Mouse (Mus musculus) forebrain, embryonic 12.5 days (tissue): ENCODE measurements around the gene Lat2. TPM values are rescaled to one million over a fixed set of nuclear protein-coding genes. Genes with fewer than 3 reads are reported as not detected.

Experiments used
- ATAC-seq: fragments of 200-750 bp; cut with Nextera tagmentation; 2 replicates; pipeline ENCODE4 v1.8.0; 2017; ENCODE audit warnings: moderate TSS enrichment; ENCODE audit not compliant: low FRiP score
- H3K27ac ChIP-seq: fragments of 300-500 bp; sonication (generic); 2 replicates; pipeline ENCODE4 v1.5.1; 2016; ENCODE audit warnings: mild to moderate bottlenecking
- H3K27me3 ChIP-seq: fragments of 300-500 bp; sonication (generic); 2 replicates; pipeline ENCODE4 v1.6.1; 2016; ENCODE audit warnings: mild to moderate bottlenecking
- H3K36me3 ChIP-seq: fragments of 300-500 bp; sonication (generic); replicated peaks from 2 replicates; pipeline ENCODE4 v1.6.1; 2016; ENCODE audit warnings: mild to moderate bottlenecking
- H3K4me1 ChIP-seq: fragments of 300-500 bp; sonication (generic); 2 replicates; pipeline ENCODE4 v1.6.1; 2016
- H3K4me2 ChIP-seq: fragments of 300-500 bp; sonication (generic); 2 replicates; pipeline ENCODE4 v1.6.1; 2016; ENCODE audit warnings: mild to moderate bottlenecking, moderate library complexity
- H3K4me3 ChIP-seq: fragments of 300-500 bp; sonication (generic); replicated peaks from 2 replicates; pipeline ENCODE4 v1.5.1; 2016; ENCODE audit warnings: mild to moderate bottlenecking
- H3K9ac ChIP-seq: fragments of 300-500 bp; sonication (generic); 2 replicates; pipeline ENCODE4 v1.6.1; 2016; ENCODE audit warnings: mild to moderate bottlenecking
- H3K9me3 ChIP-seq: fragments of 300-500 bp; sonication (generic); 2 replicates; pipeline ENCODE4 v1.6.1; 2016
- WGBS: fragments of 180-500 bp; shearing (Covaris S2); methylation state at CpG from one replicate; pipeline ENCODE4 v1.1.7; 2016; 5-methylcytosine and 5-hydroxymethylcytosine counted together
- polyA plus RNA-seq: library from polyadenylated mRNA; unstranded; fragments of >200 nt; fragmentation: Nextera tagmentation; extraction: Ambion mirVana; gene quantifications from 2 replicates; pipeline ENCODE4 v1.2.1, GENCODE M21; 2016

Gene Lat2
- polyA plus RNA-seq, 1 experiment from 2014 or later = 4.8 TPM

- 36% methylated on average over 5 of the region's 5 CpGs for WGBS
- Histone ChIP-seq H3K27me3 (no peaks in the 10 kb centered on the region), H3K27ac (no peak overlapping the region), H3K36me3 (peaks cover 36% of the 10 kb centered on the region), H3K4me3 (peak overlapping the region; percentile 99), H3K9ac (peak overlapping the region; percentile 100), H3K4me2 (peak overlapping the region; percentile 80), H3K9me3 (no peaks in the 10 kb centered on the region), H3K4me1 (peaks cover 21% of the 10 kb centered on the region)
- ATAC-seq = no peak
Observed at GRCm38 (mm10) chr5:134637820-134638367, 23.1 kb upstream of the Lat2 start.

- WGBS = 67% methylated on average over 2 of the region's 2 CpGs
- H3K27ac ChIP-seq = no peak overlapping the region
- no peaks in the 10 kb centered on the region for H3K27me3 ChIP-seq
- peaks cover 67% of the 10 kb centered on the region for H3K36me3 ChIP-seq
- H3K9me3 ChIP-seq = no peaks in the 10 kb centered on the region
- H3K4me1 ChIP-seq = peaks cover 15% of the 10 kb centered on the region
- H3K9ac ChIP-seq = no peak overlapping the region
- no peak for ATAC-seq
- H3K4me3 ChIP-seq = no peak overlapping the region
- no peak overlapping the region for H3K4me2 ChIP-seq
Observed at GRCm38 (mm10) chr5:134632841-134633240, 18.0 kb upstream of the Lat2 start.

DNA sequence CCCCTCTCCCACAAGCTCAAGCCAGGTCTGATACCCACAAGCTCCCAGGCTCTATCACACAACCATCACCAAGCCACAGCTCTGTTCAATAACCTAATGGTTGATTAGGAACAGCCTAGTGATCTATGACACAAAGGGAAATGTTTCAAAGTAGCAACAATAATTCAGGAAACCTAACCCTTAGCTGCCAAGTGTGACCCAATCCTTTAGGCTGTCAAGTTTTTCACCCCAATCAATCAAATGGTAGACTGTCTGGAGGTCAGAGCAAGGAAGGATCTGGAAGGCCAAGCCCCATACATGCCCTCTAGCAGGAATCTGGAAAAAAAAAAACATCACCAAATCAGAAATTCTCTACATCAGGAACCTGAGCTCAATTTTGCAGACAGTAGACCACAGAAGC lies 16.0 kb upstream of the Lat2 start:
- peaks cover 76% of the 10 kb centered on the region for H3K36me3 ChIP-seq
- H3K27me3 ChIP-seq = no peaks in the 10 kb centered on the region
- H3K4me1 ChIP-seq = peaks cover 9% of the 10 kb centered on the region; the same call in 1 of the 2 replicates
- H3K27ac ChIP-seq = no peak overlapping the region
- H3K9ac ChIP-seq = no peak overlapping the region
- H3K4me3 ChIP-seq = no peak overlapping the region
- ATAC-seq = no peak
- H3K9me3 ChIP-seq = no peaks in the 10 kb centered on the region
- H3K4me2 ChIP-seq = no peak overlapping the region

GRCm38 (mm10) chr5:134629508-134629907 lies 14.7 kb upstream of the Lat2 start:
- no peak for ATAC-seq
- H3K4me2 ChIP-seq = no peak overlapping the region
- H3K9ac ChIP-seq = no peak overlapping the region
- WGBS = 92% methylated on average over 4 of the region's 4 CpGs
- no peaks in the 10 kb centered on the region for H3K27me3 ChIP-seq
- no peaks in the 10 kb centered on the region for H3K9me3 ChIP-seq
- peaks cover 9% of the 10 kb centered on the region; the same call in 1 of the 2 replicates for H3K4me1 ChIP-seq
- H3K4me3 ChIP-seq = no peak overlapping the region
- H3K36me3 ChIP-seq = peaks cover 78% of the 10 kb centered on the region
- H3K27ac ChIP-seq = no peak overlapping the region

- Histone ChIP-seq H3K4me1 (no peaks in the 10 kb centered on the region), H3K9ac (no peak overlapping the region), H3K27ac (no peak overlapping the region), H3K4me3 (no peak overlapping the region), H3K27me3 (no peaks in the 10 kb centered on the region), H3K9me3 (no peaks in the 10 kb centered on the region), H3K4me2 (no peak overlapping the region), H3K36me3 (peaks cover 99% of the 10 kb centered on the region)
- no peak for ATAC-seq
- 80% methylated on average over 2 of the region's 2 CpGs for WGBS
Observed at GRCm38 (mm10) chr5:134622069-134622468, 7.2 kb upstream of the Lat2 start.

DNA sequence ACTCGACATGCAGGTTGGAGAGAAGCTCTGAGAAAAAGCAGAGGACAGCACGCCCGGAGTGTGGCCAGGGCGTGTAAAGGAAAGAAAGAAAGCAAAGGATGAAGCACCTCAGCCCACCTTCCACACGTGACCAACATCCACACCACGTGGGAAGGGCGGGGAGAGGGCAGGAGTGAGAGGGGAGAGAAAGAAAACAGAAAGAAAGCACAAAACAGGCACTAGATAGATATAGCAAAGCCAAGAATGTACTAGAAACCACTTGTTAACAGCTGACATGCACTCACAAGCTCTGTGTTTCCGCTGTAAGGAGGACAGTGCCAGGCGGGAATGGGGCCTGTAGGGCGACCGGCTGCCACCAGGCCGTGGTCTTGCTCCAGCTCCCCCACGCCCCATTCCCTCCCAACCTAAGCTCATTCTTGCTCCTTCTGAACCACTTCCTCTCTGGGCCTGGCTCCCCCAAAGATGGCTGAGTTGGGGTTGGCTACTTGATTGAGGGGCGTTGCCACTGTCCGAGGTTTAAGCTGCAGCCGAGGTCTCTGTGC lies 6.3 kb upstream of the Lat2 start:
- 94% methylated on average over 16 of the region's 16 CpGs for WGBS

DNA sequence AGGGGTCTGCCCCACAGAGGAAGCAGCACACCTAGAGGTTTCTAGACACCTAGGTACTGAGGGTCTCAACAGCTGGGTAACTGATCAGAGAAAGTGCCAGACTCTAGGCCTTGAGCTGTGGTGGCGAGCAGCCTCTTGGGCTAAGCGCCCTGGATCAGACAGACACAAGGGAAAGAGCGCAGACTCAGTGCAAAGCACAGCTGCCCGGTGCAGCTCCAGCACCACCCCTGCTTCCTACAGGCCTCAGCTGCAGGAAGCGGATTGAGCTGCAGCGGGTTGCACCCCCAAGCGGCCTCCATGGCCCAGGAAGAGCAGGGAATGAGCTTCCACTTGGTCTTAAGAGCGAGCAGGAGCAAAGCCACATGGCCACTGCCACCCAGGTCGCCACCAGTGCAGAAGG lies 5.6 kb upstream of the Lat2 start:
- H3K36me3 ChIP-seq = peaks cover 92% of the 10 kb centered on the region
- no peak overlapping the region for H3K27ac ChIP-seq

More for the DNA sequence above, 6.3 kb upstream of the Lat2 start:
- no peak overlapping the region for H3K4me3 ChIP-seq
- H3K9me3 ChIP-seq = no peaks in the 10 kb centered on the region
- H3K9ac ChIP-seq = no peak overlapping the region
- no peaks in the 10 kb centered on the region for H3K4me1 ChIP-seq
- no peaks in the 10 kb centered on the region for H3K27me3 ChIP-seq
- peaks cover 94% of the 10 kb centered on the region for H3K36me3 ChIP-seq
- H3K27ac ChIP-seq = no peak overlapping the region
- ATAC-seq = no peak
- H3K4me2 ChIP-seq = no peak overlapping the region

DNA sequence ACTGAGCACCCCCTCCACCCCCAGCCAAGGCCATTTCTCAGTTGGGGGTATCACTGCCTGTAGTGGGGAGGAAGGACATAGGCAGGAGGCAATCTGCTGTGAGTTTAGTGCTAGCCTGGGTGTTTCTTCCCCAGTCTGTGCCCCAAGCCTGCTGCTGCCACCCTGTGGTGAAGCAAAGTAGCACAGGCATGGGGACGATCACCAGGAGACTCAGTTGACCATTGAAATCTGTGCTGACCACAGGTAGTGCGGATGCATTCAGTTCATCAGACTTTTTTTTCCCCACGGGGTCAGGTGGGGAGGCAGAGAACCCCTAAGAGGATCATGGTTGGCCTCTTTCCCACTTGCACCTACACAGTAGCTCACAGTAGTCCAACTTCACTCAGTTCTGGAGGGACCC lies 2.2 kb upstream of the Lat2 start:
- H3K4me1 ChIP-seq = no peaks in the 10 kb centered on the region
- no peak overlapping the region for H3K4me2 ChIP-seq
- H3K27me3 ChIP-seq = no peaks in the 10 kb centered on the region
- H3K36me3 ChIP-seq = peaks cover 72% of the 10 kb centered on the region
- H3K27ac ChIP-seq = no peak overlapping the region
- H3K9me3 ChIP-seq = no peaks in the 10 kb centered on the region
- H3K9ac ChIP-seq = no peak overlapping the region
- 65% methylated on average over 3 of the region's 3 CpGs for WGBS
- no peak for ATAC-seq
- H3K4me3 ChIP-seq = no peak overlapping the region

More for the DNA sequence above, 5.6 kb upstream of the Lat2 start:
- Histone ChIP-seq H3K4me3 (no peak overlapping the region), H3K9ac (no peak overlapping the region), H3K4me1 (no peaks in the 10 kb centered on the region), H3K9me3 (no peaks in the 10 kb centered on the region), H3K4me2 (no peak overlapping the region), H3K27me3 (no peaks in the 10 kb centered on the region)
- 96% methylated on average over 9 of the region's 9 CpGs for WGBS
- no peak for ATAC-seq

GRCm38 (mm10) chr5:134615780-134616179 lies 955 bp upstream of the Lat2 start:
- no peak overlapping the region for H3K4me3 ChIP-seq
- H3K27me3 ChIP-seq = no peaks in the 10 kb centered on the region
- H3K9ac ChIP-seq = no peak overlapping the region
- no peak for ATAC-seq
- peaks cover 59% of the 10 kb centered on the region for H3K36me3 ChIP-seq
- WGBS = 83% methylated on average over 4 of the region's 4 CpGs
- H3K4me2 ChIP-seq = no peak overlapping the region
- H3K4me1 ChIP-seq = no peaks in the 10 kb centered on the region
- H3K9me3 ChIP-seq = no peaks in the 10 kb centered on the region
- 0 out of 2 replicates have a peak overlapping the region, but pooled peaks have one; percentile 14 for H3K27ac ChIP-seq

GRCm38 (mm10) chr5:134615380-134615779 lies 555 bp upstream of the Lat2 start:
- no peak overlapping the region for H3K4me3 ChIP-seq
- peaks cover 55% of the 10 kb centered on the region for H3K36me3 ChIP-seq
- 89% methylated on average over 8 of the region's 8 CpGs for WGBS
- H3K4me2 ChIP-seq = no peak overlapping the region
- H3K27me3 ChIP-seq = no peaks in the 10 kb centered on the region
- ATAC-seq = no peak
- no peaks in the 10 kb centered on the region for H3K9me3 ChIP-seq
- no peak overlapping the region for H3K9ac ChIP-seq
- H3K27ac ChIP-seq = 0 out of 2 replicates have a peak overlapping the region, but pooled peaks have one; percentile 14
- H3K4me1 ChIP-seq = no peaks in the 10 kb centered on the region

- Histone ChIP-seq H3K27me3 (no peaks in the 10 kb centered on the region), H3K4me1 (no peaks in the 10 kb centered on the region), H3K9ac (no peak overlapping the region), H3K4me2 (no peak overlapping the region), H3K4me3 (no peak overlapping the region), H3K9me3 (no peaks in the 10 kb centered on the region), H3K36me3 (peaks cover 44% of the 10 kb centered on the region), H3K27ac (0 out of 2 replicates have a peak overlapping the region, but pooled peaks have one; percentile 20)
- no peak for ATAC-seq
- 93% methylated on average over 8 of the region's 8 CpGs for WGBS
Observed at GRCm38 (mm10) chr5:134614296-134614695, 529 bp downstream of the Lat2 start.

DNA sequence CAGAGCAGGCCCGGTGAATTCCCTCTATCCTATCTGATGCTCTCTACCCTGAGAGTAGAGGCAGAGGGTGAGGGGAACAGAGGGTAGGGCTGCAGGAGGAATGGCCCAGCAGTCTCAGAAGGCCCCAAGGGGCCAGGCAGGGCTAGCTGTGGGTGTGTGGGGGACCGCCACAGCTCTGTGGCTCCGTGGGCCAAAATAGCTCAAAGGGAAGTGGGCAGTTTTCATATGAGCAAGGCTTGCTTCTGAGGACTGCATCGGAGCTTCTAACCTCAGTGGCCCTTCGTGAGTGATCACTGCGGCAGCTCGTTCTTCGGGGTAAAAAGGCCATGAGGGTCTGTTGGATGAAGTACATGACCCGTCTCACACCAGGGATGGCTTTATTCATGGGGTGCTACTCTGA lies 1.1 kb downstream of the Lat2 start:
- no peak overlapping the region for H3K9ac ChIP-seq
- H3K4me2 ChIP-seq = no peak overlapping the region
- H3K27ac ChIP-seq = 0 out of 2 replicates have a peak overlapping the region, but pooled peaks have one; percentile 25
- no peaks in the 10 kb centered on the region for H3K9me3 ChIP-seq
- H3K36me3 ChIP-seq = peaks cover 38% of the 10 kb centered on the region
- WGBS = 86% methylated on average over 9 of the region's 9 CpGs
- H3K27me3 ChIP-seq = no peaks in the 10 kb centered on the region
- H3K4me1 ChIP-seq = no peaks in the 10 kb centered on the region
- no peak for ATAC-seq
- H3K4me3 ChIP-seq = no peak overlapping the region

- H3K9me3 ChIP-seq = no peaks in the 10 kb centered on the region
- no peak overlapping the region for H3K4me2 ChIP-seq
- no peak overlapping the region for H3K9ac ChIP-seq
- 76% methylated on average over 8 of the region's 8 CpGs for WGBS
- no peaks in the 10 kb centered on the region for H3K4me1 ChIP-seq
- H3K36me3 ChIP-seq = peaks cover 22% of the 10 kb centered on the region
- H3K27me3 ChIP-seq = no peaks in the 10 kb centered on the region
- H3K4me3 ChIP-seq = no peak overlapping the region
- H3K27ac ChIP-seq = no peak overlapping the region
- ATAC-seq = no peak
Observed at GRCm38 (mm10) chr5:134611810-134612521, 2.9 kb downstream of the Lat2 start.
